Mouse (Mus musculus) left cerebral cortex, adult 18-20 months (tissue): ENCODE data around the gene Ppp1cc. TPM values are rescaled to one million over a fixed set of nuclear protein-coding genes. Genes with fewer than 3 reads are reported as not detected.
"Not testable (repeated sequence)": the region's sequence is repeated elsewhere in the genome, so short reads cannot be mapped to it uniquely, and the experiment has no call there.

Experiments
- DNase-seq, 2 experiments: peaks; one replicate each; pipeline ENCODE4 v3.0.0; 2021 to 2022; ENCODE audit warnings: low spot score in 2 of 2, mixed read lengths in 1 of 2
- total RNA-seq, 2 experiments: library from RNA; stranded (reverse); gene quantifications; 2 replicates each; pipeline ENCODE4 v1.2.3; 2021

The Ppp1cc gene
- total RNA-seq, 2 experiments from 2014 or later = 190 to 202 TPM

DNA sequence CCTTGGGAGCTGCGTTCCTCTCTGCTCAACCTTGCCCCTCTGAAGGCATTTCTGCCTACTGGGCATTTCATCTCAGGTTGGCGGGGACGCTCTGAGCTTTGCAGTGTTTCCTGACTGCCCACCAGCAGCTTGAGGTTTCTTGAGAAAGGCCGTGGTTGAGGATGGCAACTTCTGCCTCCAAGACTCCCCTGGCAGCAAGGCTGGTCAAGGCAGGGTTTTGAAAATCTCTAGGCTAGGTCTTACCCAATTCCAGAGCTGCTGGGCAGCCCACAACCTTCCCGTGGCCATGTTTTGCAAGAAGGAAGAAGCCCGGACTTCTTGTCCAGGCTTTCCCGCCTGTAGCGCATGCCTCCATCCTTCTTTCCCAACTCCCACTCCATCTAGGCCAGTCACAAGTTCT, 52.8 kb downstream of the Ppp1cc start:
- DNase-seq = no peak

- no peak for DNase-seq
Observed at GRCm38 (mm10) chr5:122212125-122212524, 54.0 kb downstream of the Ppp1cc start.

DNA sequence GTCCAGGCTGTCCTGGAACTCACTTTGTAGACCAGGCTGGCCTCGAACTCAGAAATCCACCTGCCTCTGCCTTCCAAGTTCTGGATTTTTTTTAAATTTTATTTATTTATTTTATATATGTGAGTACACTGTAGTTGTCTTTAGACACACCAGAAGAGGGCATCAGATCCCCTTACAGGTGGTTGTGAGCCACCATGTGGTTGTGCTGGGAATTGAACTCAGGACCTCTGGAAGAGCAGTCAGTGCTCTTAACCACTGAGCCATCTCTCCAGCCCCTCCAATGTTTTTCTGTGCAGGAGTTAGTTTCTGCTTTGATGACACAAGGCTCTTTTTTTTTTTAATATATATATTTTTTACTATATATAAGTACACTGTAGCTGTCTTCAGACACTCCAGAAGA, 54.7 kb downstream of the Ppp1cc start:
- DNase-seq = not testable (repeated sequence)

DNA sequence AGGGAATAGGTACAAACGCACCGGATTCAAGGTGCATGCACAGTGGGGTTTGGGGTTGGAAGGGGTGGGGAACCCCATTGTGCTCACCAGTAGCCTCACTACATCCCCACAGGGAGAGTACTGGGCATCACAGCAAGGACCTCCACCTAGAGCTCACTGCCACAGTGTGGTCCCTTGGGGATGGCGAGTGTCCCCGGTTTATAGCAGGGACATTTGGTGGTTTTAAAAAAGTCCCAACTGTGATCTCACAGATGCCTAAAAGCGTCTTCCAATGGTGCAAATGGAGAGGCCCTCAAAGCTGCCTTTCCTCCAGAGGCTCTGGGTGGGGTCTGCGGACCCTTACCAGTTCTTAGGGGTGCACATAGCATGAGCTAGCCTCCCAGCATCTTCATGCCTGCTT, 55.8 kb downstream of the Ppp1cc start:
- DNase-seq = no peak

DNA sequence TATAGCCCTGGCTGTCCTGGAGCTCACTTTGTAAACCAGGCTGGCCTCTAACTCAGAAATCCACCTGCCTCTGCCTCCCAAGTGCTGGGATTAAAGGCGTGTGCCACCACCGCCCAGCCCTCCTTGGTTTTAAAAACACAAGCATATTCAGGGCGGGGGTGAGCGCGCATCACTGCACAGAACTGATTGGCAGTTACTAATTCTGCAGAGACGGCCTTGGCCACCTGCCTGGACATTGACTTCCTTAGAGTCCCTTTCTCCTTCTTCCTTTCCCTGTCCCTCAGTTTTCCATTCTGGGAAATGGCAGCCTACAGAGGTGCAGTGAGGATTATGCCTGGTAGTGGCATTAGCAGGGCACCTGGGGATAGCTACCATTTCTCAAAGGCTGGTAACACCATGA, 59.6 kb downstream of the Ppp1cc start:
- DNase-seq = no peak

DNA sequence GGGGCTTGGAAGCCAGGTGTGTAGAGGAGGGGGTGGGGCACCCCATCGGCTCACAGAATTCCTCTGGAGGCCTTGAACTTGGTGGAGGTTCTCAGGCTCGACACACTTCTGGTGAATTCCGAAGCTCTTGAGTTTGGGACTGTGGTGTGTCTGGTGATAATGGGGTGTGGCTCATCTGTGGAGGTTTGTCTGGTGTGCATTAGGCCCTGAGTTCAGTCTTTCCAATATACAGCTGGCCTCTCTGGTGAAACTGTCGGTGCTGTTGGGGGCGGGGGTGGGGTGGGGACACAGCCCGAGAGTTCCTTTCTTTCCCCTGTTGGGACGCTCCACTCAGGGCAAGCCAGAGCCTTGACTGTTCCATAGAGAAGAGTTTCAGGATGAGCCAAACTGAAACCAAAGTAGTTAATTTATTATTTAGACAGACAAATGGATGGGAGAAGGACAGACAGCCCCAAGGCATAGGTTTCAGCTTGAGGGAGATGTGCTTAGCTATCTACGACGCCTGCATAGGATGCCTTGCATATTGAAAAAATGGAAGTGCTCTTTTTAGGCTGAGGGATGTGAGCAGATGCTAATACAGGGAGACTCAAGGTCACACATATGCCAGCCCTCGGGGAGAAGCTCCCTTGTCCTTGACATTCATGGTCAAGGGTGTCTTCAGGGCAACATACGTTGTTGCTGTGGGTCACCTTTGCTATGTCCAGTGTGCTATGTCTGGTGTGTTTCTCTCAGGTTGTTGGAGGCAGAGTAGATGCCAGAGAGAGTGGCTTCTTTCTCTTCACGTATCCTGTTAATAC, 60.2 kb downstream of the Ppp1cc start:
- no peak for DNase-seq

GRCm38 (mm10) chr5:122218928-122219327, 60.9 kb downstream of the Ppp1cc start:
- DNase-seq = no peak

DNA sequence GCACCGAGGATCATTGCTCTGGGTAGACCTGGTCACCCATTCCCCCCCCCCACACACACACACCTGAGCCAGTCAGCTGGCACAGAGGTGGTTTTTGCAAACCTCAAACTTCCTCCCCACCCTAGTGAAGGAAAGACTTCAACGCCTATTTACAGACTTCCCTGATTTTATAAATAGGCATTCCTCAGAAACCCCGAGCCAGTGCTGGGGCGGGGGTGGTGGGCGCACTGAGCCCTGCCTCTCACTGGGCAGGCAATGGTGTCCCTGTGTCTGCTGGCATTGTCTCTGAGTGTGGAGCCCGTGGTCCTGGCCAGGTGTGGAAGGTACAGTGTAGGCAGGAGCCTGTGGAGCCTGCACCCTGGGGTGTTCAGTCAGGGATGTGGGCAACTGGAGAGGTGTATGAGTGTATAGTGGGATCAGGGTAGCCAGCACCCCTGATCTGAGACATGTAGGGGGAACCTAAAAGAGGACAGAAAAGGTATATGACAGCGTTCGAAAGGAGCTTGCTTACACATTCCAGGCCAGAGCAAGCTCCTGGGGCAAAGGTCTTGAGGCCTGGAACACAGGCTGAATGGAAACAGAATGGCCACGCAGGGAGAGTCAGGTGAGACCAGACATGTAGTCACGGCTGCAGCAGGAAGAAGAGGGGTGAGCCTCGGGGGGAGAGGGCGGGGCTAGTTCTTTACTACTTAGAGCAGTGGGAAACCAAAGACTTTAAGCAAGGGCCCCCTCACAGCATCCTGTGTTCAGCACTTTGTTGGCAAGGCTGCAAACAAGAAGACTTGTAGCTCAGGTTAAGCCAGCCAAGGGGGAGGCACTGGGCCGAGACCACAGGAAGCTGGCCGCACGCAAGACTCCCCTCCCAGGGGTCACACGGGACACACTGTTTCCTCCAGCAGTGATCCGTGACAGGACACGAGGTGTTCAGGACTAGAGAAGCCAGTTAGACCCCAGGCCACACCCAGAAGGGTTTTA, 61.9 kb downstream of the Ppp1cc start:
- DNase-seq = no peak

GRCm38 (mm10) chr5:122221085-122221484, 63.0 kb downstream of the Ppp1cc start:
- DNase-seq = no peak

DNA sequence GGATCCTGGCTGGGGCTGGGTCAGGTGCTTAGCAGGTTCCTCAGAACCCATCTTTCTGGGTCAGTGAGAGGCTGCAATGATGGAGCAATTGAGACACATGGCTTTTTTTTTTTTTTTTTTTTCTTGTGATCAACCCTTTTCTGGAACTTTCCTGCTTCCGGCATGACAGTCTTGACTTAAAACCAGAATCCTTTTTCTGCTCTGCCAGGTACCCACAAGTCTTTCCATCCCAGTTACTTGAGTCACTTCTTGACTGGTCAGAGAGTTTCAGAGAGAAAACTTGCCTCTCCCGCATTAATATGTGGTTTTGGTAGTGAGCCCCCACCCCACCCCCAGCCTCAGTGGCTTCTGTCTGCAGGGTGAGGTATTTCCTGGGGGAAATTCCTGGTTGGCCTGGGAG, 66.2 kb downstream of the Ppp1cc start:
- DNase-seq = no peak

Other genes starting within 250 kb of the Ppp1cc start
- 100 to 1,000 TPM; 192 to 210 TPM for gene Cux2, start 108.2 kb upstream of the Ppp1cc start, total RNA-seq
- 1 to 10 TPM; 1.3 to 2.0 TPM for gene Myl2, start 57.3 kb upstream of the Ppp1cc start, total RNA-seq
- under 1 TPM; 0.82 to 0.84 TPM for gene Ccdc63, start 17.5 kb upstream of the Ppp1cc start, total RNA-seq
- 1 to 10 TPM; 2.6 to 4.3 TPM for gene Hvcn1, start 48.5 kb downstream of the Ppp1cc start, total RNA-seq
- gene Tctn1, start 106.2 kb downstream of the Ppp1cc start, total RNA-seq = 10 to 100 TPM; 10.3 to 14.6 TPM
- gene Pptc7, start 126.1 kb downstream of the Ppp1cc start, total RNA-seq = 10 to 100 TPM; 42.0 to 50.5 TPM
- 1 to 10 TPM; 2.5 to 4.0 TPM for gene Rad9b, start 196.0 kb downstream of the Ppp1cc start, total RNA-seq
- gene Vps29, start 196.1 kb downstream of the Ppp1cc start, total RNA-seq = 100 to 1,000 TPM; 181 to 216 TPM
- gene Gpn3, start 213.6 kb downstream of the Ppp1cc start, total RNA-seq = 10 to 100 TPM; 24.9 to 27.6 TPM
- 10 to 100 TPM; 67.8 to 75.3 TPM for gene Fam216a, start 214.1 kb downstream of the Ppp1cc start, total RNA-seq
- 100 to 1,000 TPM; 194 to 229 TPM for gene Arpc3, start 233.6 kb downstream of the Ppp1cc start, total RNA-seq